Mouse (Mus musculus) kidney, adult 9 months (tissue): ENCODE data around the gene Fgfr2.
"Not testable (repeated sequence)": the region's sequence is repeated elsewhere in the genome, so short reads cannot be mapped to it uniquely, and the experiment has no call there.

Experiments used
- DNase-seq: peaks from one replicate; pipeline ENCODE4 v3.0.0; 2022

Fgfr2 gene

GRCm38 (mm10) chr7:133117815-133118214, 5.3 kb downstream of the Fgfr2 start:
- no peak for DNase-seq

GRCm38 (mm10) chr7:133116542-133116941, 6.6 kb downstream of the Fgfr2 start:
- no peak for DNase-seq

GRCm38 (mm10) chr7:133115886-133116285, 7.3 kb downstream of the Fgfr2 start:
- peak; percentile 83 for DNase-seq

- DNase-seq, result peak; percentile 60
Measured at GRCm38 (mm10) chr7:133114847-133115470, 8.2 kb downstream of the Fgfr2 start.

GRCm38 (mm10) chr7:133113185-133113895, 9.8 kb downstream of the Fgfr2 start:
- DNase-seq, result no peak

- peak; percentile 91 for DNase-seq
Measured at GRCm38 (mm10) chr7:133112351-133112831, 10.8 kb downstream of the Fgfr2 start.

GRCm38 (mm10) chr7:133109442-133109841, 13.7 kb downstream of the Fgfr2 start:
- DNase-seq, result peak; percentile 51

GRCm38 (mm10) chr7:133108695-133109094, 14.5 kb downstream of the Fgfr2 start:
- DNase-seq, result peak; percentile 49

- DNase-seq, result no peak
Measured at GRCm38 (mm10) chr7:133102578-133102977, 20.6 kb downstream of the Fgfr2 start.

GRCm38 (mm10) chr7:133101070-133101469, 22.1 kb downstream of the Fgfr2 start:
- DNase-seq, result no peak

- no peak for DNase-seq
Measured at GRCm38 (mm10) chr7:133100178-133100577, 23.0 kb downstream of the Fgfr2 start.

GRCm38 (mm10) chr7:133099266-133099665, 23.9 kb downstream of the Fgfr2 start:
- DNase-seq, result no peak

- no peak for DNase-seq
Measured at GRCm38 (mm10) chr7:133098118-133098793, 24.9 kb downstream of the Fgfr2 start.

- DNase-seq, result not testable (repeated sequence)
Measured at GRCm38 (mm10) chr7:133095610-133096009, 27.5 kb downstream of the Fgfr2 start.

- no peak for DNase-seq
Measured at GRCm38 (mm10) chr7:133094711-133095495, 28.2 kb downstream of the Fgfr2 start.

- DNase-seq, result no peak
Measured at GRCm38 (mm10) chr7:133094161-133094560, 29.0 kb downstream of the Fgfr2 start.

GRCm38 (mm10) chr7:133093731-133094130, 29.4 kb downstream of the Fgfr2 start:
- DNase-seq, result no peak

GRCm38 (mm10) chr7:133090641-133091040, 32.5 kb downstream of the Fgfr2 start:
- DNase-seq, result no peak

GRCm38 (mm10) chr7:133089621-133090260, 33.4 kb downstream of the Fgfr2 start:
- DNase-seq, result no peak

- DNase-seq, result peak; percentile 67
Measured at GRCm38 (mm10) chr7:133088830-133089261, 34.3 kb downstream of the Fgfr2 start.

GRCm38 (mm10) chr7:133088411-133088810, 34.7 kb downstream of the Fgfr2 start:
- peak; percentile 79 for DNase-seq

- no peak for DNase-seq
Measured at GRCm38 (mm10) chr7:133085408-133085807, 37.7 kb downstream of the Fgfr2 start.
